Mouse (Mus musculus) stomach, postnatal 0 days (tissue): Measurements from ENCODE around the gene BC048562.

Source experiments
- CTCF ChIP-seq: IDR thresholded peaks from 2 replicates; pipeline ENCODE4 v1.5.1; 2016; ENCODE audit warnings: antibody characterized with exemption, low read depth, mild to moderate bottlenecking, moderate library complexity
- EP300 ChIP-seq: optimal IDR thresholded peaks from 2 replicates; pipeline ENCODE3; 2016; ENCODE audit warnings: antibody characterized with exemption

DNA sequence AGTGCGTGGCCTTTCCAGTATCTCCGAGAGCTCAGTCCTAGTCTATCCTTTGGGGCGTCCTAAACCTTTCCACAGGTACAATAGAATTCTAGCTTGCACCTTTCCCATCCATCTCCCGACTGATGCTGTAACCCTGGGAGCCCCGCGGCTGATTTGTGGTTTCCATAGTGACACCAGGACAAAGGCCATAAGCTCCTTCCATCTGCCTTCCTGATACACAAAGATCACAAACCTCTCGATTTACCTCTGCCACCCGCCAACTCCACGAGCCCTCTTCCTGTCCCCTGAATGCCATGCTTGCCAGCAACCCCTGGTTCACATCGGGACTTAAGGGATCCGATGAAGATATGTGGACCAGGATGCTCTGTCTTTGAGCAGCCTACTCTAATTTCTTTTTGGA lies 43.0 kb downstream of the BC048562 start:
- TF ChIP-seq CTCF (no peak), EP300 (no peak)
